Comparison of ENCODE assay signal across 23 mouse cellular contexts in the genomic region with DNA sequence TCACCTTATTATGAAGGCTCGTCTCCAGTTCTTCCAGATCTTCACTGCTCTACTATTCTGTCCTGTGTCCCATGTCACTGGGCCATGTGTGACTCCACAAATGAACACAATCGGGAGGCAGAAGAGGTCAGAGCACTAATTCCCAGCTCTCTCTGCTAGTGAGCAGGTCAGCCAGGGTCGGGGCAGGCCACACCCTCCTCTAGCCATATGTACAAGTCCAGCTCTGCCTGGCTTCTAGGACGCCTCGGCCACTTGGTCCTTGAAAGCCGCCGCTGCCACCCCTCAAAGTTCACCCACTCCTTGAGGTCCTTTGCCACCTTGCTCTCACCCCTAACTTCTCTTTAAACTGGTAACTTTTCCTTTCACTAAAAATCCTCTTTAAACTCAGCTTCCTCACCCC.
"Had no signal": no experiment of that assay in that cellular context is flagged by ENCODE, and none has a peak within 500 bp of the region (broad histone marks: within the 10 kb centered on the region; RNA-seq: fewer than 3 reads in every experiment).

No protein-coding gene starts in this region.

- H3K27ac ChIP-seq: heart, adult 2 months; heart, embryonic 13.5 days; heart, embryonic 15.5 days; hindbrain, embryonic 13.5 days; hindbrain, embryonic 15.5 days; hindbrain, postnatal 0 days; kidney, embryonic 15.5 days; kidney, postnatal 0 days; left cerebral cortex, adult 2 months; limb, embryonic 13.5 days; limb, embryonic 15.5 days; liver, embryonic 12.5 days; liver, embryonic 14.5 days had no signal

- H3K9ac ChIP-seq: heart, embryonic 13.5 days; heart, embryonic 15.5 days; hindbrain, embryonic 13.5 days; hindbrain, embryonic 15.5 days; kidney, embryonic 15.5 days; limb, embryonic 13.5 days; limb, embryonic 15.5 days; liver, embryonic 12.5 days; liver, embryonic 14.5 days had no signal

- ATAC-seq: hindbrain, postnatal 0 days; intestine, embryonic 16.5 days; liver, embryonic 12.5 days had no signal

- H3K4me1 ChIP-seq: kidney, embryonic 15.5 days; liver, embryonic 12.5 days had no signal

- H3K27me3 ChIP-seq: heart, embryonic 13.5 days; heart, embryonic 15.5 days; hindbrain, embryonic 13.5 days; hindbrain, embryonic 15.5 days; kidney, embryonic 15.5 days; limb, embryonic 13.5 days; limb, embryonic 15.5 days; liver, embryonic 12.5 days had no signal

- H3K4me2 ChIP-seq: heart, embryonic 13.5 days; heart, embryonic 15.5 days; hindbrain, embryonic 13.5 days; hindbrain, embryonic 15.5 days; kidney, embryonic 15.5 days; limb, embryonic 13.5 days; limb, embryonic 15.5 days; liver, embryonic 12.5 days had no signal

- H3K36me3 ChIP-seq: heart, embryonic 13.5 days; heart, embryonic 15.5 days; hindbrain, embryonic 13.5 days; hindbrain, embryonic 15.5 days; kidney, embryonic 15.5 days; limb, embryonic 13.5 days; limb, embryonic 15.5 days; liver, embryonic 12.5 days had no signal

- DNase-seq: gastrocnemius, postnatal 14 days; gastrocnemius, postnatal 36 days; heart, adult 2 months; heart, postnatal 14 days; heart, postnatal 36 days; kidney, adult 11 months; kidney, adult 2 months; kidney, adult 9 months; kidney, postnatal 14 days; kidney, postnatal 36 days had no signal

- H3K9me3 ChIP-seq: heart, embryonic 13.5 days; heart, embryonic 15.5 days; hindbrain, embryonic 13.5 days; hindbrain, embryonic 15.5 days; kidney, embryonic 15.5 days; limb, embryonic 13.5 days; limb, embryonic 15.5 days; liver, embryonic 12.5 days had no signal

- H3K4me3 ChIP-seq: heart, adult 2 months; heart, embryonic 13.5 days; heart, embryonic 15.5 days; hindbrain, embryonic 13.5 days; hindbrain, embryonic 15.5 days; kidney, embryonic 15.5 days; left cerebral cortex, adult 2 months; limb, embryonic 13.5 days; limb, embryonic 15.5 days; liver, embryonic 12.5 days had no signal
